In genomic region chr7:84744321-84745070, GRCm38 (mm10) we compare ENCODE assay signal across 26 mouse cellular contexts.
"Had no signal": no experiment of that assay in that cellular context is flagged by ENCODE, and none has a peak within 500 bp of the region (broad histone marks: within the 10 kb centered on the region; RNA-seq: fewer than 3 reads in every experiment).

No protein-coding gene starts in this region.

- H3K4me3 ChIP-seq: gastrocnemius, adult 2 months; heart, adult 2 months; heart, embryonic 12.5 days; hindbrain, embryonic 10.5 days; hindbrain, embryonic 12.5 days; kidney, embryonic 15.5 days; layer of hippocampus, adult 2 months; left cerebral cortex, adult 2 months; limb, embryonic 10.5 days; limb, embryonic 12.5 days; liver, embryonic 13.5 days; liver, embryonic 15.5 days had no signal

- H3K4me1 ChIP-seq: limb, embryonic 12.5 days had no signal

- H3K27me3 ChIP-seq: heart, embryonic 12.5 days; hindbrain, embryonic 12.5 days; kidney, embryonic 15.5 days; limb, embryonic 12.5 days had no signal

- H3K9me3 ChIP-seq: heart, embryonic 12.5 days; hindbrain, embryonic 10.5 days; hindbrain, embryonic 12.5 days; kidney, embryonic 15.5 days; limb, embryonic 10.5 days; limb, embryonic 12.5 days; liver, embryonic 13.5 days; liver, embryonic 15.5 days had no signal

- H3K27ac ChIP-seq: gastrocnemius, adult 2 months; heart, adult 2 months; hindbrain, embryonic 10.5 days; hindbrain, embryonic 12.5 days; hindbrain, embryonic 14.5 days; kidney, embryonic 15.5 days; kidney, postnatal 0 days; layer of hippocampus, adult 2 months; left cerebral cortex, adult 2 months; limb, embryonic 10.5 days; limb, embryonic 12.5 days; liver, embryonic 13.5 days; liver, embryonic 15.5 days had no signal

- H3K36me3 ChIP-seq: heart, embryonic 12.5 days; hindbrain, embryonic 10.5 days; hindbrain, embryonic 12.5 days; kidney, embryonic 15.5 days; limb, embryonic 10.5 days; limb, embryonic 12.5 days; liver, embryonic 13.5 days; liver, embryonic 15.5 days had no signal

- ATAC-seq: hindbrain, embryonic 16.5 days; intestine, embryonic 16.5 days; liver, postnatal 0 days had no signal

- DNase-seq: gastrocnemius, adult 2 months; gastrocnemius, postnatal 10 days; heart, adult 2 months; heart, postnatal 10 days; heart, postnatal 4 days; kidney, adult 11 months; kidney, adult 2 months; kidney, adult 9 months; kidney, postnatal 14 days; kidney, postnatal 4 days; liver; liver, embryonic 13.5 days; liver, postnatal 0 days had no signal
